Mouse (Mus musculus) adrenal gland, adult 2 months (tissue): ENCODE measurements around the gene Cxcr6. TPM values are rescaled to one million over a fixed set of nuclear protein-coding genes. Genes with fewer than 3 reads are reported as not detected.

ENCODE experiments used
- DNase-seq: peaks from one replicate; pipeline ENCODE4 v3.0.0; 2021
- long read RNA-seq: library from polyadenylated mRNA; stranded (forward); transcript quantifications from one replicate; pipeline ENCODE4 v2.0.0, GENCODE M21; 2021
- polyA plus RNA-seq: library from polyadenylated mRNA; depleted of rRNA; stranded (reverse); fragments of >200 nt; gene quantifications from 2 replicates; pipeline ENCODE4 v1.2.3, GENCODE M21; 2012; rRNA removed
- total RNA-seq, 2 experiments: library from RNA; stranded (reverse); gene quantifications; 2 replicates each; pipeline ENCODE4 v1.2.3; 2021

Gene Cxcr6
- total RNA-seq (under 1 TPM in 1 of 2 experiments, not detected in 1; 0.21 TPM), polyA plus RNA-seq (0.20 TPM in 1 of 2 replicates, not detected in the other)
- long read RNA-seq, result 0 reads

- DNase-seq, result no peak
These were observed at the start of gene Cxcr6 for GRCm38 (mm10) chr9:123806267-123806666. Gene Cxcr6, plus strand, starts transcription at chr9:123806475.

DNA sequence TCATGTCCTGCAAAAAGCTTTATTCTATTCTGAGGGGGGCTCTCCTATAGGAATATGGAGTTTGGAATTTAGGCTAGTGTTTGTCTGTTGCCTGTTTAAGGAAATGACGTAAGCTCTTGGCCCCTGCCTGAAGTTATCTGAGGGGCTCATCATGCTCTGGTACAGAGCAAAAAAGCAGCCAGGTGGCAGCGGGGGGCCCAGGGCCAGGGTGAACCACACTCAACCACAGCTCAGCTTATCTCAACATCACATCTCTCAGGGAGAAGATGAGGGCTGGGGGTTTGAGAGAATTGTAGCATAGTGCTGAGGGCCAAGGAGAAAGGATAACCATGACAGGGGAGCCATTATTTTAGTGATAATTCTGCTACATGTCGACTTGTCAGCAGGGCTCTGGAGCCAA, 49.5 kb upstream of the Cxcr6 start:
- DNase-seq, result no peak

DNA sequence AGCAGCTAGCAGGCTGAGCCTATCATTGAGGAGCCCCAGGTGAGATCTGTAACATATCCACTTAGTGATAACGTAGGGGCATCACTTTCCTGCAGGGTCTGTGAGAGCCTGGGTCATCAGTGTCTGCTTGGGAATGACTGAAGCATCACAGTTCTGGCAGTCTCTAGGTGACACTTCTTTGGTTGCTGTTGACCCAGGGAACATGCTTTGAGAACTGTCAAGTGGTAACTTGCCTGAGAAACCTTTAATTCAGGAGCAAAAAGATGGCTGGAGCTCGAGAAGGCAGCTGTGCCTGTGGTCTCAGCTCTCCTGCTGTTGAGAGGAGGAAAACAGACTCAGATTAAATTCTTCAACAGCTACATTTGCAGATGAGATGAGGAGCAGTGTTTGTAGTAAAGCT, 48.9 kb upstream of the Cxcr6 start:
- DNase-seq, result no peak

GRCm38 (mm10) chr9:123758156-123758555, 48.1 kb upstream of the Cxcr6 start:
- DNase-seq, result no peak

DNA sequence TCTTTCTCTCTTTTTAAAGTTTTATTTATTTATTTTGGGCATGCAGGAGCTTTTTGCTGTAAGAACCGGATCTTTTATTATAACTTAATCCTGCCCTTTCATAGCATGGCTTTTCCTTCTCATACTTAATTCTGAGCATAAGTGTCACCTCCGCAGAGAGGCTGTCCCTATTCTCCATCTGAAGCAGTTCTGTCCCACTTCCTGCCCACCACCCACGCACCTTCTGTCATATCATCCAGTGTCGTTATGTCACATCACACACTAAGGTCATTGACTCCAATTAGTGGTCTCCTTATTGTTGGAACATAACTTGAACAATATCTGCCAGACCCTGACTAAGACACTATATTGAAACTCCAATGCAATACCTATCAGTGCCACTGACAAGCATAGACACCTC, 47.6 kb upstream of the Cxcr6 start:
- DNase-seq, result no peak

GRCm38 (mm10) chr9:123760806-123761205, 45.5 kb upstream of the Cxcr6 start:
- DNase-seq, result no peak

- no peak for DNase-seq
These were observed 43.4 kb upstream of the Cxcr6 start for GRCm38 (mm10) chr9:123762886-123763285.

DNA sequence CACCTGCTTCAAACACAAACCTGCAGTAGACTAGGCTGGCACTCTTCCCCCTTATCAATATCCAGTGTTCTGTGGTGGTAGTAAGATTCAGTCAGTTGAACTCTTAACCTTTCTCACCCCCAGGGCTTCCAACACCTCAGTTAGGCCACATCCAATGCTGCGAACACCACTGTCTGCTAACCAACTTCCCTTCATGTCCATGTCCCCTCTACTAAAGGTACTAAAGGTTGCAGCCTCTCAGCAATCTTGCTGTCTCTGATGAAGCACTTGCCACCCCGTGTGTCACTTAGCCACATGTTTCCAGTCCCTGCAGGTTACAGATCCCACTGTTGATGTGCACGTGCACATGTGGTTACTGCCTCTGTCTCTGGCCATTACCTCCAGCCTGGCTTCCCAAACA, 42.5 kb upstream of the Cxcr6 start:
- no peak for DNase-seq

DNA sequence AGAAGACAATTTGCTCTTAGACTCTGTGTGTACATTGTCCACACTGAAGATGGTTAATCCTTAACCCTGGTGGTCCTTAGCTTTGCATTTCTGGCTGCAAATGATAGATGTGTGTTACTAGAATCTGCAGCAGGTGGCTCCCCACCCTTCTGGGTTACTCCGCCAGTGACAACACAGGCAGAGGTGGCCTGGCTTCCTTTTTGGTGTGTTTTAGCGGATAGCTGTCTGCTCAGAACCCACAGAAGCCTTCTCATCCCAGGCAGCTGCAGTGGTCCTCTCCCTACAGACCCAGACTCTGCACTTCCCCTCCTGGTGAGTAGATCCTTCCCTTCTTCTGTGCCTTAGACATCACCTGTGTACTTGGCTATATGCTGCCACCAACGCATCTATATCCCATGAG, 39.3 kb upstream of the Cxcr6 start:
- no peak for DNase-seq

DNA sequence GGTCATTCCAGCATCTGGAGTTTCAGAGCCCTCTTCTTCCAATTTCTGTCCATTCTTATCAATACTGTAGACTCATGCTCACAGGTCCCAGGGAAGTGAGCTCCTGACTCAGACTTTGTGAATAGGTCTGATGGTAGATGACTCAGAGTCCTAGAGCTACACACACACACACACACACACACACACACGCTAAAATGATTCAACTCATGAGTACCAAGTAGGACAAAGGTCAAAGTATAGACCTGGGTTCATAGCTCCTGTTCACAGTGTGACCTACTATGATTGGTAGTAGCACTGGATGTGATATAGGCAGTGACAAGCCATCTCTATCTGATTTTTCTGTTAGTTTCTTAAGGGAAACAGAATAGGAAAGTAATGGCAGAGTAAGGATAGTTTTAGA, 37.8 kb upstream of the Cxcr6 start:
- DNase-seq, result peak; percentile 55

GRCm38 (mm10) chr9:123769532-123769931, 36.7 kb upstream of the Cxcr6 start:
- peak; percentile 7 for DNase-seq

GRCm38 (mm10) chr9:123773299-123773698, 33.0 kb upstream of the Cxcr6 start:
- peak; percentile 18 for DNase-seq

GRCm38 (mm10) chr9:123788855-123789529, 17.3 kb upstream of the Cxcr6 start:
- no peak for DNase-seq

DNA sequence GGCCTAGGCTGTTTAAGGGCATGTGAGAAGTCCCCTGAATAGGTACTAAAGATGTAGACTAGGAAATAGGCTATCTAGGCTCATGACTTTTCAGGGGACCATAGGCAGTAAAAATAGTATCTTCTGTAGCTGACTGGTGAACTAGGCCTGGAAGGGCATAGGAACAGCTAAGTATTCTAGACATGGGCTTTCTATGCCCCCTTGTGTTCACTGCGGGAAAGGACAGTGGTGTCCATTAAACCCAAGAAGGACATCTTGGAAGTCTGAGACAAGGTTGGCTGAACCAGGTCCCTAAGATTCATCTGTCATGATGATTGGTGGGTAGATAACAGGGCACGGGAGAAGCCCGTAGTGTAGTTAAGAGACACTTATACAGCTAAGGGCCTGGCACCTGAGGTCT, 10.1 kb upstream of the Cxcr6 start:
- peak; percentile 25 for DNase-seq

- no peak for DNase-seq
These were observed 4.7 kb upstream of the Cxcr6 start for GRCm38 (mm10) chr9:123801527-123801926.

- DNase-seq, result no peak
These were observed 3.9 kb upstream of the Cxcr6 start for GRCm38 (mm10) chr9:123802421-123802820.

- no peak for DNase-seq
These were observed 3.4 kb upstream of the Cxcr6 start for GRCm38 (mm10) chr9:123802896-123803295.

- no peak for DNase-seq
These were observed 1.0 kb upstream of the Cxcr6 start for GRCm38 (mm10) chr9:123805241-123805640.

- no peak for DNase-seq
These were observed 2.3 kb downstream of the Cxcr6 start for GRCm38 (mm10) chr9:123808583-123808982.

DNA sequence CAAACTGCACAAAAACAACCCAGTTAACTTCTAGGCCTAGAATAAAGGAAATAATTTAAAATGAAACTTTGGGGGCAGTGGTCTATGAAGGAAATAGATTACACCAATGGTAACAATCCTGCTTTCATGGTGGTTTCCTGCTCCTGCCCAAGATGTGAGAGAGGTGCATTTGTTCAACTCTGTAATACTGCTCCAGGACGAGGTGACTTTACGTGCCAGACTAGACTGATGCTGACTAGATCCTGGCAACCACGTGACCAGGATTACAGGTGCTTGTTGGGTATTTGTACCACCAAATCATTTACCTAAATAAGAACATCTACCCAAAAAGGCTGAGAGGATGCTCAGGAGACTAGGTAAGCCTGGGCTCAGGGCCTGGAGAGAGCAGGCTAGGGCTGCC, 5.6 kb downstream of the Cxcr6 start:
- no peak for DNase-seq

GRCm38 (mm10) chr9:123814326-123814725, 8.1 kb downstream of the Cxcr6 start:
- DNase-seq, result no peak

- DNase-seq, result no peak
These were observed 8.5 kb downstream of the Cxcr6 start for GRCm38 (mm10) chr9:123814821-123815220.

DNA sequence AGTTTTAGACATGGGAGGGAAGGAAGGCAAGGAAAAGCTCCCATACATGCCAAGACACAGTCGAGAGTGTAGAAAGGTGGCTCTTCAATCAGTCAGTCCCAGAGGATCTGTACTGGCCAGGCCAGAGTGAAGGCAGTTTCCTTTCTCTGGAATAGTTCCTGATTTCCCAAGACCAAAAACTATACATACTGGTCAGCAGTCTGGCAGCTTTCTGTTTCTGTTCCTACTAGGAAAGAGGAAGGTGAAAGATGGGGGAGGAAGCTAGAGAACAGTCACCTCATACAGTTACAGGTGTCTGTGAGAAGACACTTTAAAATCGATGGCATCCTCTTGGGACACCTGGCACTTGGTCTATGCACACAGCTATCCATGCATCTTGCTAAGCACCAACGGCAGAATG, 9.2 kb downstream of the Cxcr6 start:
- no peak for DNase-seq

DNA sequence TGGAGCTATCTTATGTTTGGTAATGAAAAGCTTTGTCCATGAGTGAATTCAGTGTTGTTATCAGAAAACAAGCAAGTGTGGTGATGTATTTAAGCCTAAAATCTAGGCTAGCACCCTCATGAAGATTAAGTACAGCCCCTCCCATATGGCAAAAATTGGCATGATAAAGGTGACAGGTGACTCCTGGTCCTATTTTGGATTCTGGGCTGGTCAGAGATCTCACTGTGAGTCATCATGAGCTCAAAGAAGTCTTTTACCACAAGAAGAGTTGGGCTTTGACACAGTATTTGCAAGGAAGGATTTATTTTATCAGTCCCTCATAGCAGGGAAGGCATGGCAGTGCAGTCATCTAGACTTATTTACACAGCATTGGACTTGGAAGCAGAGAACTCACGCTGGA, 9.7 kb downstream of the Cxcr6 start:
- DNase-seq, result no peak
